10 mouse cellular contexts compared by ENCODE assay signal in genomic region chr14:25978371-25979241, GRCm38 (mm10). TPM values are rescaled to one million over a fixed set of nuclear protein-coding genes. Genes with fewer than 3 reads are reported as not detected.
DNase-seq lines count a peak whose midpoint lies in the region; ATAC-seq lines count a peak whose summit lies in the region.
"Not testable (repeated sequence)": the region's sequence is repeated elsewhere in the genome, so short reads cannot be mapped to it uniquely, and the experiment has no call there.
"Had no signal": no experiment of that assay in that cellular context is flagged by ENCODE, and none has a peak within 500 bp of the region (broad histone marks: within the 10 kb centered on the region; RNA-seq: fewer than 3 reads in every experiment).

Duxbl1 (plus strand) TSS chr14:25978577.

- not testable (repeated sequence) for H3K9ac ChIP-seq in embryonic facial prominence, embryonic 11.5 days (replicated peaks; ENCODE audit: low read length); kidney, embryonic 16.5 days (replicated peaks; ENCODE audit: low read length); liver, embryonic 15.5 days; stomach, embryonic 15.5 days
- peak within 1 kb of the TSS; percentile 55; the same call in 1 of the 2 replicates for H3K9ac ChIP-seq in forebrain, embryonic 14.5 days (ENCODE audit: low read length)
- H3K9ac ChIP-seq in heart, embryonic 13.5 days: peak within 1 kb of the TSS; percentile 69
- H3K9ac ChIP-seq in hindbrain, embryonic 14.5 days: peak within 1 kb of the TSS; percentile 44; the same call in 1 of the 2 replicates
- 0 out of 2 replicates have a peak within 1 kb of the TSS, but pooled peaks have one; percentile 34 for H3K9ac ChIP-seq in midbrain, embryonic 15.5 days

- ATAC-seq in embryonic facial prominence, embryonic 11.5 days (replicated peaks; ENCODE audit: insufficient number of reproducible peaks, low FRiP score, low TSS enrichment, low read depth): peak; percentile 85
- peak; percentile 91 for ATAC-seq in forebrain, embryonic 14.5 days
- not testable (repeated sequence) for ATAC-seq in heart, embryonic 13.5 days (ENCODE audit: extremely low read depth, insufficient number of reproducible peaks, low FRiP score, low TSS enrichment); liver, embryonic 15.5 days (ENCODE audit: insufficient read depth)
- ATAC-seq in hindbrain, embryonic 14.5 days (ENCODE audit: low FRiP score): peak; percentile 93
- peak; percentile 39; the same call in 1 of the 2 replicates for ATAC-seq in kidney, embryonic 16.5 days (ENCODE audit: low FRiP score, low TSS enrichment)
- ATAC-seq in midbrain, embryonic 15.5 days (replicated peaks): peak; percentile 90
- ATAC-seq in stomach, embryonic 15.5 days (ENCODE audit: insufficient read depth, low FRiP score, low read depth): peak; percentile 63; the same call in 1 of the 2 replicates

- H3K36me3 ChIP-seq in embryonic facial prominence, embryonic 11.5 days (replicated peaks; ENCODE audit: control insufficient read depth, insufficient read depth, low read depth, low read length); forebrain, embryonic 14.5 days (ENCODE audit: control insufficient read depth, insufficient read depth, low read length); heart, embryonic 13.5 days; hindbrain, embryonic 14.5 days (replicated peaks; ENCODE audit: control insufficient read depth, insufficient read depth); kidney, embryonic 16.5 days (ENCODE audit: insufficient read depth, low read length); liver, embryonic 15.5 days (replicated peaks); midbrain, embryonic 15.5 days (replicated peaks); stomach, embryonic 15.5 days: not testable (repeated sequence)

- not testable (repeated sequence) for DNase-seq in embryonic facial prominence, embryonic 11.5 days (ENCODE audit: low spot score); forebrain, embryonic 14.5 days (ENCODE audit: low spot score); hindbrain, embryonic 14.5 days (ENCODE audit: low spot score)

- H3K4me1 ChIP-seq in embryonic facial prominence, embryonic 11.5 days (ENCODE audit: control insufficient read depth, insufficient read depth, low read length); forebrain, embryonic 14.5 days (ENCODE audit: control insufficient read depth, insufficient read depth, low read length); heart, embryonic 13.5 days; hindbrain, embryonic 14.5 days (replicated peaks; ENCODE audit: control insufficient read depth, insufficient read depth, low read length); kidney, embryonic 16.5 days (ENCODE audit: insufficient read depth, low read length); liver, embryonic 15.5 days (replicated peaks); midbrain, embryonic 15.5 days; stomach, embryonic 15.5 days: not testable (repeated sequence)

- not testable (repeated sequence) for H3K9me3 ChIP-seq in embryonic facial prominence, embryonic 11.5 days (replicated peaks; ENCODE audit: control insufficient read depth, low read length); forebrain, embryonic 14.5 days (replicated peaks; ENCODE audit: control insufficient read depth, low read length); heart, embryonic 13.5 days; hindbrain, embryonic 14.5 days (ENCODE audit: control insufficient read depth, low read length); kidney, embryonic 16.5 days (ENCODE audit: low read length); liver, embryonic 15.5 days (replicated peaks); midbrain, embryonic 15.5 days; stomach, embryonic 15.5 days

- H3K4me2 ChIP-seq in embryonic facial prominence, embryonic 11.5 days (ENCODE audit: low read depth, low read length): peak within 1 kb of the TSS; percentile 19; the same call in 1 of the 2 replicates
- H3K4me2 ChIP-seq in forebrain, embryonic 14.5 days (ENCODE audit: low read length): peak within 1 kb of the TSS; percentile 33; the same call in 1 of the 2 replicates
- H3K4me2 ChIP-seq in heart, embryonic 13.5 days: peak within 1 kb of the TSS; percentile 62
- H3K4me2 ChIP-seq in hindbrain, embryonic 14.5 days (replicated peaks): peak within 1 kb of the TSS; percentile 49
- H3K4me2 ChIP-seq in kidney, embryonic 16.5 days (replicated peaks; ENCODE audit: low read depth, low read length): peak within 1 kb of the TSS; percentile 47
- peak within 1 kb of the TSS; percentile 32; the same call in 1 of the 2 replicates for H3K4me2 ChIP-seq in liver, embryonic 15.5 days
- peak within 1 kb of the TSS; percentile 45 for H3K4me2 ChIP-seq in midbrain, embryonic 15.5 days
- peak within 1 kb of the TSS; percentile 43 for H3K4me2 ChIP-seq in stomach, embryonic 15.5 days

- H3K27me3 ChIP-seq in embryonic facial prominence, embryonic 11.5 days (ENCODE audit: control insufficient read depth, insufficient read depth, low read length); forebrain, embryonic 14.5 days (replicated peaks; ENCODE audit: control insufficient read depth, insufficient read depth, low read length); heart, embryonic 13.5 days (replicated peaks); hindbrain, embryonic 14.5 days (ENCODE audit: control insufficient read depth, insufficient read depth, low read length); kidney, embryonic 16.5 days (ENCODE audit: insufficient read depth, low read length); liver, embryonic 15.5 days; midbrain, embryonic 15.5 days (replicated peaks); stomach, embryonic 15.5 days (replicated peaks): not testable (repeated sequence)

- no CpG with 5 or more reads among the region's 25 CpGs for WGBS in embryonic facial prominence, embryonic 11.5 days
- WGBS in forebrain, embryonic 14.5 days: no CpG with 5 or more reads among the region's 25 CpGs
- WGBS in heart, embryonic 13.5 days: no CpG with 5 or more reads among the region's 25 CpGs
- no CpG with 5 or more reads among the region's 25 CpGs for WGBS in hindbrain, embryonic 14.5 days
- WGBS in kidney, embryonic 16.5 days: no CpG with 5 or more reads among the region's 25 CpGs
- no CpG with 5 or more reads among the region's 25 CpGs for WGBS in liver, embryonic 15.5 days (ENCODE audit: insufficient replicate concordance)
- no CpG with 5 or more reads among the region's 25 CpGs for WGBS in midbrain, embryonic 15.5 days
- WGBS in stomach, embryonic 15.5 days: no CpG with 5 or more reads among the region's 25 CpGs

- H3K4me3 ChIP-seq in embryonic facial prominence, embryonic 11.5 days (ENCODE audit: low read depth, low read length); liver, embryonic 15.5 days (replicated peaks): not testable (repeated sequence)
- 0 out of 2 replicates have a peak within 1 kb of the TSS, but pooled peaks have one; percentile 15 for H3K4me3 ChIP-seq in forebrain, embryonic 14.5 days (ENCODE audit: low read depth, low read length)
- H3K4me3 ChIP-seq in heart, embryonic 13.5 days: peak within 1 kb of the TSS; percentile 43
- H3K4me3 ChIP-seq in hindbrain, embryonic 14.5 days (replicated peaks; ENCODE audit: low read length): peak within 1 kb of the TSS; percentile 18; the same call in 1 of the 2 replicates
- peak within 1 kb of the TSS; percentile 35 for H3K4me3 ChIP-seq in kidney, embryonic 16.5 days (ENCODE audit: low read length)
- H3K4me3 ChIP-seq in midbrain, embryonic 15.5 days: peak within 1 kb of the TSS; percentile 28
- 0 out of 2 replicates have a peak within 1 kb of the TSS, but pooled peaks have one; percentile 21 for H3K4me3 ChIP-seq in stomach, embryonic 15.5 days (replicated peaks)

- H3K27ac ChIP-seq in embryonic facial prominence, embryonic 11.5 days (replicated peaks; ENCODE audit: low read depth, low read length): peak within 1 kb of the TSS; percentile 65; the same call in 1 of the 2 replicates
- peak within 1 kb of the TSS; percentile 84 for H3K27ac ChIP-seq in forebrain, embryonic 14.5 days (ENCODE audit: low read depth, low read length)
- peak within 1 kb of the TSS; percentile 84 for H3K27ac ChIP-seq in heart, embryonic 13.5 days (replicated peaks)
- peak within 1 kb of the TSS; percentile 94 for H3K27ac ChIP-seq in hindbrain, embryonic 14.5 days
- not testable (repeated sequence) for H3K27ac ChIP-seq in kidney, embryonic 16.5 days (ENCODE audit: low read length); liver, embryonic 15.5 days (replicated peaks)
- peak within 1 kb of the TSS; percentile 88 for H3K27ac ChIP-seq in midbrain, embryonic 15.5 days
- H3K27ac ChIP-seq in stomach, embryonic 15.5 days: peak within 1 kb of the TSS; percentile 72; the same call in 1 of the 2 replicates

RNA-seq across cellular contexts. Expression of gene Duxbl1, which starts in this region (rescaled TPM):
- 2.3 and 3.1 TPM in 2 replicates for polyA plus RNA-seq in embryonic facial prominence, embryonic 11.5 days (2014; fragmentation: Nextera tagmentation; extraction: Ambion mirVana)
- 1.9 and 2.1 TPM in 2 replicates for polyA plus RNA-seq in forebrain, embryonic 14.5 days (2014; fragmentation: Nextera tagmentation; extraction: Ambion mirVana)
- 0.70 and 0.71 TPM in 2 replicates for polyA plus RNA-seq in heart, embryonic 13.5 days (2015; fragmentation: Nextera tagmentation; extraction: Ambion mirVana)
- polyA plus RNA-seq in hindbrain, embryonic 14.5 days (2014; fragmentation: Nextera tagmentation; extraction: Ambion mirVana): 1.6 and 1.9 TPM in 2 replicates
- polyA plus RNA-seq in kidney, embryonic 16.5 days (2015; fragmentation: Nextera tagmentation; extraction: Ambion mirVana): 1.0 and 1.1 TPM in 2 replicates
- 0.12 TPM in 1 of 2 replicates, not detected in the other for polyA plus RNA-seq in liver, embryonic 15.5 days (2015; fragmentation: Nextera tagmentation; extraction: Ambion mirVana)
- 2.5 and 3.5 TPM in 2 replicates for polyA plus RNA-seq in midbrain, embryonic 15.5 days (2015; fragmentation: Nextera tagmentation; extraction: Ambion mirVana)
- polyA plus RNA-seq in stomach, embryonic 15.5 days (2015; fragmentation: Nextera tagmentation; extraction: Ambion mirVana): 2.0 and 2.3 TPM in 2 replicates
- polyA plus RNA-seq: erythroblast, embryonic 14.5 days; large intestine, adult 2 months had no signal
